Mouse (Mus musculus): ENCODE results near the gene Trpm8. TPM values are rescaled to one million over a fixed set of nuclear protein-coding genes. Genes with fewer than 3 reads are reported as not detected.

Gene Trpm8
- polyA plus RNA-seq, 1 experiment, result not detected

DNA sequence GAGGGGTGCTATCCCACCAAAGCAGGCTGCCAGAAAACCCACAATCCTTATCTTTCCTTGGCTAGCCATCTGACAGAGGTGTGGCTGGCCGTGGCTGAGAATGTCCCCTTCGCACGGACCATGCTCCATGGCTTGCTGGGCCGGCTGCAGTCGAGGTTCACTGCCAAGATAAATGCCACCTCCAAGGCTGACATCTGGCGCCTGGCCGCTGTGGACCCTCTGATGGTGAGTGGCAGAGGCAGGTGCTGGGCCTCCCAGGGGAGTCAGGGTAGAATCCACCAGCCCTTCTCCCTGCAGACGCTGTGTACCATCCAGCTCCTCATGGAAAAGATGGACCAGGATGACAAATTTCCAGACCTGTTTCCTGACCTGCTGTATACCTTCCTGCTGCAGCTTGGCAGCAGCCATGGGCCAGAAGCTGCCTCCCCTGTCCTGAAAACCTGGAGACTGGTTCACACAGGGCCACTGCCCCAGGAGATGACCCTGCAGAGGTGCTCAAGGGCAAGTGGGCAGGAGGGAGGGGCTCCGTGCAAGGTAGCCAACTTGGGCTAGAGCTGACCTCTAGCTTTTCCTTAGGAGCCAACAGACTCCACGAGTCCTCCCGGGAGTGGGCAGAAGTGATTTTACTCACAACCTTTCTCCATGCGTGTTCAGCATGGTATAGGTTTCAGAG lies 22.5 kb upstream of the Trpm8 start:
- 83% methylated on average over 12 of the region's 12 CpGs for WGBS

GRCm38 (mm10) chr1:88255466-88255857 lies 22.0 kb upstream of the Trpm8 start:
- H3K36me3 ChIP-seq (ENCODE audit: control insufficient read depth, insufficient read depth, low read length), result peaks cover 2% of the 10 kb centered on the region; the same call in 1 of the 2 replicates
- H3K4me3 ChIP-seq (ENCODE audit: low read depth, low read length), result no peak overlapping the region
- H3K27ac ChIP-seq (ENCODE audit: insufficient read depth, low read depth, low read length), result no peak overlapping the region
- TF ChIP-seq CTCF (IDR thresholded peaks at IDR 0.05; ENCODE audit: extremely low read depth, insufficient read length, insufficient replicate concordance, low read depth, low read length) (no peak), POLR2A (IDR thresholded peaks at IDR 0.05; ENCODE audit: low read depth, low read length) (no peak)
- H3K27me3 ChIP-seq (ENCODE audit: control insufficient read depth, insufficient read depth, low read length), result no peaks in the 10 kb centered on the region
- H3K4me1 ChIP-seq (ENCODE audit: control insufficient read depth, insufficient read depth, insufficient read length, low read length), result peaks cover 19% of the 10 kb centered on the region
- 63% methylated on average over 2 of the region's 2 CpGs for WGBS

More for the DNA sequence above, 22.5 kb upstream of the Trpm8 start:
- peaks cover 15% of the 10 kb centered on the region for H3K4me1 ChIP-seq (ENCODE audit: control insufficient read depth, insufficient read depth, insufficient read length, low read length)
- H3K36me3 ChIP-seq (ENCODE audit: control insufficient read depth, insufficient read depth, low read length), result peaks cover 2% of the 10 kb centered on the region; the same call in 1 of the 2 replicates
- no peak overlapping the region for H3K4me3 ChIP-seq (ENCODE audit: low read depth, low read length)
- no peak overlapping the region for H3K27ac ChIP-seq (ENCODE audit: insufficient read depth, low read depth, low read length)
- H3K27me3 ChIP-seq (ENCODE audit: control insufficient read depth, insufficient read depth, low read length), result no peaks in the 10 kb centered on the region
- TF ChIP-seq POLR2A (IDR thresholded peaks at IDR 0.05; ENCODE audit: low read depth, low read length), result no peak
- TF ChIP-seq CTCF (IDR thresholded peaks at IDR 0.05; ENCODE audit: extremely low read depth, insufficient read length, insufficient replicate concordance, low read depth, low read length), result no peak

- 82% methylated on average over 13 of the region's 13 CpGs for WGBS
Observed at GRCm38 (mm10) chr1:88255989-88256754, 21.3 kb upstream of the Trpm8 start.

DNA sequence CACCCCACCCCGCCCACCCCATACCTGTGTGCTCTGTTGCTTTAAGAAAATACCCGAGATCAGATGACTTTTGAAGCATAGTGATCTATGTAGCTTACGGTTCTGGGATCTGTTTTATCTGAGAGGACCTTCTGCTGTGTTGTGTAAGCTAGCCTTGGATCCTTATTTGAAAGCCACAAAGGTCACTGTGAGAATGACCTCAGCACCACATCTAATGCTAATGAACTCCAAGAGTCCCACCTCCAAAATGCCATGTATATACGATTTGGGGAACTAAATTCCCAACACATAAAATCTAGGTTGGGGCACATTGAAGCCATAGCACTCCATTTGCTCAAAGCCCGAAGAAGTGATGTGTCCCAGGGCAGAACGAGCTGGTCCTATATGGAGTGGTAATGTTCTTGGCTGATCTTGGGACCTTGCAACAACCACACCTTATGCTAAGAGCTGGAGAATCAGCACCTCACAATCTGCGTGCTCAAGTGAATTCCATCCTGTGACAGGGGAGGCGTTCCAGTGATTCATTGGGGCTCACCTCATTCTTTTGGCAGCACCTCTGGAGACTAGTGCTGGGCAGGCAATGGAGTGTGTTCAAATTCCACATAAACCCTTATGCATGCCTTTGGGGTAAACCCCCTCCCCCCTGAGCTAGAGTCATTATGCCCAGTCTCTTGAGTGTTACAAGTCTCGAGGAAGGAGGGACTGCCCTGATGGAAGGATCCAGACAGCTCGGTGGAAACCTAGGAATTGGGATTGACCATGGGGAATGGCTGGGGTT lies 20.4 kb upstream of the Trpm8 start:
- peaks cover 14% of the 10 kb centered on the region for H3K36me3 ChIP-seq (ENCODE audit: control insufficient read depth, insufficient read depth, low read length)
- 71% methylated on average over 10 of the region's 10 CpGs for WGBS
- TF ChIP-seq CTCF (IDR thresholded peaks at IDR 0.05; ENCODE audit: extremely low read depth, insufficient read length, insufficient replicate concordance, low read depth, low read length) (no peak), POLR2A (IDR thresholded peaks at IDR 0.05; ENCODE audit: low read depth, low read length) (no peak)
- H3K4me1 ChIP-seq (ENCODE audit: control insufficient read depth, insufficient read depth, insufficient read length, low read length), result peaks cover 19% of the 10 kb centered on the region
- no peaks in the 10 kb centered on the region for H3K27me3 ChIP-seq (ENCODE audit: control insufficient read depth, insufficient read depth, low read length)
- H3K4me3 ChIP-seq (ENCODE audit: low read depth, low read length), result no peak overlapping the region
- H3K27ac ChIP-seq (ENCODE audit: insufficient read depth, low read depth, low read length), result no peak overlapping the region

More at GRCm38 (mm10) chr1:88255989-88256754, 21.3 kb upstream of the Trpm8 start:
- H3K36me3 ChIP-seq (ENCODE audit: control insufficient read depth, insufficient read depth, low read length), result peaks cover 5% of the 10 kb centered on the region
- TF ChIP-seq CTCF (IDR thresholded peaks at IDR 0.05; ENCODE audit: extremely low read depth, insufficient read length, insufficient replicate concordance, low read depth, low read length) (no peak), POLR2A (IDR thresholded peaks at IDR 0.05; ENCODE audit: low read depth, low read length) (no peak)
- H3K4me1 ChIP-seq (ENCODE audit: control insufficient read depth, insufficient read depth, insufficient read length, low read length), result peaks cover 19% of the 10 kb centered on the region
- H3K27ac ChIP-seq (ENCODE audit: insufficient read depth, low read depth, low read length), result no peak overlapping the region
- no peak overlapping the region for H3K4me3 ChIP-seq (ENCODE audit: low read depth, low read length)
- H3K27me3 ChIP-seq (ENCODE audit: control insufficient read depth, insufficient read depth, low read length), result no peaks in the 10 kb centered on the region

GRCm38 (mm10) chr1:88257681-88258080 lies 19.8 kb upstream of the Trpm8 start:
- TF ChIP-seq CTCF (IDR thresholded peaks at IDR 0.05; ENCODE audit: extremely low read depth, insufficient read length, insufficient replicate concordance, low read depth, low read length) (no peak), POLR2A (IDR thresholded peaks at IDR 0.05; ENCODE audit: low read depth, low read length) (no peak)
- Histone ChIP-seq H3K27ac (ENCODE audit: insufficient read depth, low read depth, low read length) (no peak overlapping the region), H3K27me3 (ENCODE audit: control insufficient read depth, insufficient read depth, low read length) (no peaks in the 10 kb centered on the region), H3K4me1 (ENCODE audit: control insufficient read depth, insufficient read depth, insufficient read length, low read length) (peaks cover 19% of the 10 kb centered on the region), H3K4me3 (ENCODE audit: low read depth, low read length) (no peak overlapping the region), H3K36me3 (ENCODE audit: control insufficient read depth, insufficient read depth, low read length) (peaks cover 20% of the 10 kb centered on the region)
- WGBS, result 83% methylated on average over 6 of the region's 6 CpGs

- TF ChIP-seq CTCF (IDR thresholded peaks at IDR 0.05; ENCODE audit: extremely low read depth, insufficient read length, insufficient replicate concordance, low read depth, low read length), result no peak
- no peak for TF ChIP-seq POLR2A (IDR thresholded peaks at IDR 0.05; ENCODE audit: low read depth, low read length)
- 74% methylated on average over 6 of the region's 6 CpGs for WGBS
- Histone ChIP-seq H3K36me3 (ENCODE audit: control insufficient read depth, insufficient read depth, low read length) (peaks cover 26% of the 10 kb centered on the region), H3K4me1 (ENCODE audit: control insufficient read depth, insufficient read depth, insufficient read length, low read length) (peaks cover 12% of the 10 kb centered on the region), H3K4me3 (ENCODE audit: low read depth, low read length) (no peak overlapping the region), H3K27me3 (ENCODE audit: control insufficient read depth, insufficient read depth, low read length) (no peaks in the 10 kb centered on the region), H3K27ac (ENCODE audit: insufficient read depth, low read depth, low read length) (no peak overlapping the region)
Observed at GRCm38 (mm10) chr1:88258361-88258760, 19.1 kb upstream of the Trpm8 start.
